Mouse (Mus musculus): ENCODE measurements at regions not wholly inside any gene's neighbourhood (a gene's known extent, or its start where the extent isn't known, plus 50 kb on each side); places are given as distances from the start of the nearest gene placed in this dataset.

- no peak for DNase-seq
Observed at GRCm38 (mm10) chr17:14492936-14493335, 201.1 kb downstream of the Thbs2 start.

GRCm38 (mm10) chr17:14481746-14482145 is 202.4 kb downstream of the Smoc2 start:
- DNase-seq: no peak

GRCm38 (mm10) chr17:14478938-14479505 is 199.7 kb downstream of the Smoc2 start:
- DNase-seq: no peak

DNA sequence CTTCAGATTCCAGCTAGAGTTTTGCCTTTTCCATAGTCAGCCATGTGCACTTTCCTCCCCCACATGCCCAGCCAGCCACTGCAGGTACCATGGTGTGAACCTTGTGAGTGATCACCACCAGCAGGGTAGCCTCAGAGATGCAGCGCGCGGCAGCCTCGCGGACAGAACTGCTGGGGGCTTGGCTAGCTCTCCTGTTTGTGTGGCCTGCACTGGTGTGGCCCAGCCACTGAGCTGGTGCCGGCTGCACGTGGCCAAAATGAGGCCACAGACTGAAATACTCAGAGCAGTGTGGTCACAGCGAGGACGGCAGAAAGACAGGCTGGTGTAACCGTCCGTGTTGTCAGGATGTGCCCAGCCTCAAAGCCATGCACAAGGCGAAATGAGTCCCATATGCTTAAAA is 197.4 kb downstream of the Smoc2 start:
- DNase-seq: no peak

DNA sequence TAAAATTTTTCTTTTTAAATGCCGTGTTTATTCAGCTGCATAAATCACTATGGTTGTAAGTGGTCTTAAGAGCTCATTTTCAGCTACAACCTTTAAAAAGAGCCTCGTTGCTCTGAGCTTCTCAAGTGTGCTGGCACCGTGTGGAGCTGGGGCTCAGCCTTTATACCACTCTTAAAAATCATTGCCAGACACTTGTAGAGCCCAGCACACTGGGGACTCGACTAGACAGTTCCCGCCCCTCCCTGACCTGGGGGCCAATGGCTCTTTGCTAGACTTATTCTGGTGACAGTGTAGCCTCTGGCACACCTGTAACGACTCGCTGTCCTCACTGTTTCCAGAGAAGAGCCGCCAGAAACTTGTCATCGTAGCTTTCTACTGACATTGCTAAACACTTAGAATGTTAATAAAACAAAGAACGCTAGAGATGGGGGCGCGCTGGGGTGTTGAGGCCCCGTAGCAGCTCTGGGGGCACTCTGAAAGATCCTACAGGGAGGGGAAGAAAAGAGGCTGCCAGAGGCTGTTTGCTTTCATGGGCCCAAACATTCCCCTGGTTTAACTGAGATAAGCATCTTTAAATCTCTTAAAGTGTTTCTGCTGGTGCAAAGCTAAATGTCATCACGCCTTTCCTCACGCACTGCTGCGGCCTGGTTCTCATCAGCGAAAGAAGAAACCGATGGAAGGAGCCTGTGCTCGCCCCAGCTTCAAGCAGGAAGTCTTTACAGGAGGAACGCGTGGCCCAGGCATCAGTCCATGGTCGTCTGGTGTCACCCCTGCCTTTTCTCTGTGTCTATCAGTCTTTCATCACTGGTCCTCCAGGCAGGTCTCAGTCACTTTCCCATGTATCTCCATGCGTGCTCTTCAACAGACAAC is 196.7 kb downstream of the Smoc2 start:
- no peak for DNase-seq

DNA sequence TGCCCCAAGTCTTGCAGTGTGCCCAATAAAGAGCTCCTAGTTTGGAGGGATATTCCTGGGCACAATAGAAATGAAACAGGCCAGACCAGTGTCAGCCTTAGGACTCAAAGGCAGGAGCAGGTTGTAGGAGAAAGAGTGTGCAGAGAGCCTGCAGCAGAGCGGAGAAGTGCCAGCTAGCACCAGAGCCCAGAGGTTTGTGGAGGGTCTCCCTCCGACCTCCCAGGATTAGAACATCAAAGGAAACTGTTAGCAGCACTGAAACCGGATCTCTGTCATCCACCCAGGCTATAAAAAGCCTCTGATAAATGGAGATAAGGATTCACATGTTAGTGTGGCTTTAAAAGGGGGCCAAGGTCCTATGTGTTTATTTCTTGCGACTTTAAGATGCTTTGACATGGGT is 196.0 kb downstream of the Smoc2 start:
- no peak for DNase-seq

DNA sequence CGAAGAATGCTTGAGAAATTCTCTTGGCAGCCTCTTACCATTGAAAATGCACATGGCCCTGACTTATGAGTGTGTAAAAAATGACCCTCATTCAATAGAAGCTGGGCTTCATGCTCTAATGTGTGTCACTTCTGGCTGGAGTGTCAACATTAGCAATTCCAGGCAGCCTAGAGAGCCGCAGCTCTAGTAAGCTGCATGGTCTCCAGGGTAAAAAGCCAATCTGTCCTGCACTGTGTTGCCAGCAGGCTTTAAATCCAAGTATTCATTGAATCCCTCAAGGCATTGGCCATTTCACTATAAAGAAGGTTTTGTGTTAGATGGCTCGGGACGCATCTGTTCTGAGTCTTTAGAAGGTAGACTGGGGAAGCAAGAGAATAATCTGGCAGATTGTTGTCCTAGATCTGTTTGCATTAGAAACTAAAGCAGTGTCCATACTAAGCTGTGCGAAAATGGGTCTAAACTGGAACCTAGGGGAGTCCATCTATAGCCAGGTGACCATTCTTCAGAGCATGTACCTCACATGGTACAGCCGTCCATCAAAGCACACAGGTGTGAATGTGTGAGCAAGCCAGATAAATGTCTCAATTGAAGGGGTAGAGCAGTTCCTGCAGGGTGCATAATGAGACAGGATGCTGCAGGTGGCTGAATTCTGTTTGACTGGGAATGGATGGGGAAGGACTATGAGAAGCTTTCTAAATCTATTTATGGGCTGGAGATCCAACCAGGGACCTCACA is 189.6 kb downstream of the Smoc2 start:
- no peak for DNase-seq

- DNase-seq: peak; percentile 24
Observed at GRCm38 (mm10) chr17:14455251-14455743, 176.0 kb downstream of the Smoc2 start.

Data from right cerebral cortex, postnatal 4 days (tissue).